Mouse (Mus musculus) limb, embryonic 15.5 days (tissue): ENCODE measurements around the gene Nhlh2. TPM values are rescaled to one million over a fixed set of nuclear protein-coding genes. Genes with fewer than 3 reads are reported as not detected.

Experiments
- ATAC-seq: fragments of 200-750 bp; cut with Nextera tagmentation; 2 replicates; pipeline ENCODE4 v1.8.0; 2017; ENCODE audit warnings: low read depth, moderate TSS enrichment; ENCODE audit not compliant: insufficient number of reproducible peaks, low FRiP score, low TSS enrichment
- H3K27ac ChIP-seq: fragments of 300-500 bp; sonication (generic); 2 replicates; pipeline ENCODE4 v1.5.1; 2015; ENCODE audit warnings: moderate library complexity, mild to moderate bottlenecking, inconsistent platforms
- H3K27me3 ChIP-seq: fragments of 300-500 bp; sonication (generic); 2 replicates; pipeline ENCODE4 v1.6.1; 2015; ENCODE audit warnings: inconsistent platforms
- H3K36me3 ChIP-seq: fragments of 300-500 bp; sonication (generic); 2 replicates; pipeline ENCODE4 v1.6.1; 2015; ENCODE audit warnings: inconsistent platforms
- H3K4me1 ChIP-seq: fragments of 300-500 bp; sonication (generic); 2 replicates; pipeline ENCODE4 v1.6.1; 2015; ENCODE audit warnings: inconsistent platforms
- H3K4me2 ChIP-seq: fragments of 300-500 bp; sonication (generic); 2 replicates; pipeline ENCODE4 v1.6.1; 2015; ENCODE audit warnings: mild to moderate bottlenecking, inconsistent platforms
- H3K4me3 ChIP-seq: fragments of 300-500 bp; sonication (generic); 2 replicates; pipeline ENCODE4 v1.5.1; 2015; ENCODE audit warnings: mild to moderate bottlenecking, inconsistent platforms
- H3K9ac ChIP-seq: fragments of 300-500 bp; sonication (generic); 2 replicates; pipeline ENCODE4 v1.6.1; 2015; ENCODE audit warnings: inconsistent platforms
- H3K9me3 ChIP-seq: fragments of 300-500 bp; sonication (generic); 2 replicates; pipeline ENCODE4 v1.6.1; 2016; ENCODE audit warnings: inconsistent platforms
- WGBS: fragments of 180-500 bp; shearing (Covaris S2); methylation state at CpG from one replicate; pipeline ENCODE4 v1.1.7; 2015; 5-methylcytosine and 5-hydroxymethylcytosine counted together
- polyA plus RNA-seq: library from polyadenylated mRNA; unstranded; fragments of >200 nt; fragmentation: Nextera tagmentation; extraction: Ambion mirVana; gene quantifications from 2 replicates; pipeline ENCODE4 v1.2.1, GENCODE M21; 2015

Gene Nhlh2
- polyA plus RNA-seq, 1 experiment from 2014 or later: 0.05 TPM

- Histone ChIP-seq H3K4me1 (no peaks in the 10 kb centered on the region), H3K4me3 (no peak overlapping the region), H3K27ac (no peak overlapping the region), H3K4me2 (no peak overlapping the region), H3K9me3 (no peaks in the 10 kb centered on the region), H3K36me3 (no peaks in the 10 kb centered on the region), H3K9ac (no peak overlapping the region), H3K27me3 (no peaks in the 10 kb centered on the region)
- ATAC-seq: no peak
- 88% methylated on average over 3 of the region's 3 CpGs for WGBS
Measured at GRCm38 (mm10) chr3:101997851-101998250, 12.0 kb upstream of the Nhlh2 start.

GRCm38 (mm10) chr3:102010681-102011317 is 923 bp downstream of the Nhlh2 start:
- peaks cover 65% of the 10 kb centered on the region for H3K27me3 ChIP-seq
- peaks cover 20% of the 10 kb centered on the region for H3K4me1 ChIP-seq
- no peaks in the 10 kb centered on the region for H3K36me3 ChIP-seq
- no peak for ATAC-seq
- WGBS: 7% methylated on average over 24 of the region's 24 CpGs
- no peaks in the 10 kb centered on the region for H3K9me3 ChIP-seq
- peak overlapping the region; percentile 29 for H3K4me3 ChIP-seq
- no peak overlapping the region for H3K9ac ChIP-seq
- peak overlapping the region; percentile 46; the same call in 1 of the 2 replicates for H3K4me2 ChIP-seq
- no peak overlapping the region for H3K27ac ChIP-seq

GRCm38 (mm10) chr3:102011318-102012075 is 1.6 kb downstream of the Nhlh2 start:
- 2% methylated on average over 48 of the region's 48 CpGs for WGBS
- H3K36me3 ChIP-seq: no peaks in the 10 kb centered on the region
- no peak overlapping the region for H3K27ac ChIP-seq
- peaks cover 20% of the 10 kb centered on the region for H3K4me1 ChIP-seq
- ATAC-seq: no peak
- H3K9me3 ChIP-seq: no peaks in the 10 kb centered on the region
- H3K4me2 ChIP-seq: peak overlapping the region; percentile 46
- peak overlapping the region; percentile 29 for H3K4me3 ChIP-seq
- H3K27me3 ChIP-seq: peaks cover 71% of the 10 kb centered on the region
- H3K9ac ChIP-seq: 0 out of 2 replicates have a peak overlapping the region, but pooled peaks have one; percentile 14

- no peak for ATAC-seq
- WGBS: 7% methylated on average over 23 of the region's 23 CpGs
- peak overlapping the region; percentile 29 for H3K4me3 ChIP-seq
- no peaks in the 10 kb centered on the region for H3K36me3 ChIP-seq
- 0 out of 2 replicates have a peak overlapping the region, but pooled peaks have one; percentile 14 for H3K9ac ChIP-seq
- no peak overlapping the region for H3K27ac ChIP-seq
- no peaks in the 10 kb centered on the region for H3K9me3 ChIP-seq
- H3K4me2 ChIP-seq: peak overlapping the region; percentile 46
- H3K4me1 ChIP-seq: peaks cover 20% of the 10 kb centered on the region
- H3K27me3 ChIP-seq: peaks cover 78% of the 10 kb centered on the region
Measured at GRCm38 (mm10) chr3:102012076-102012610, 2.3 kb downstream of the Nhlh2 start.

- Histone ChIP-seq H3K36me3 (no peaks in the 10 kb centered on the region), H3K4me2 (peak overlapping the region; percentile 46), H3K27me3 (peaks cover 76% of the 10 kb centered on the region), H3K4me3 (peak overlapping the region; percentile 29), H3K9ac (no peak overlapping the region), H3K27ac (no peak overlapping the region), H3K9me3 (no peaks in the 10 kb centered on the region), H3K4me1 (peaks cover 20% of the 10 kb centered on the region)
- ATAC-seq: no peak
- WGBS: 2% methylated on average over 53 of the region's 53 CpGs
Measured at GRCm38 (mm10) chr3:102012611-102013211, 2.8 kb downstream of the Nhlh2 start.

- H3K9me3 ChIP-seq: no peaks in the 10 kb centered on the region
- ATAC-seq: no peak
- H3K27ac ChIP-seq: no peak overlapping the region
- peaks cover 7% of the 10 kb centered on the region for H3K4me1 ChIP-seq
- peaks cover 32% of the 10 kb centered on the region for H3K27me3 ChIP-seq
- no peak overlapping the region for H3K4me2 ChIP-seq
- WGBS: 45% methylated on average over 1 of the region's 1 CpGs
- no peak overlapping the region for H3K9ac ChIP-seq
- no peak overlapping the region for H3K4me3 ChIP-seq
- H3K36me3 ChIP-seq: no peaks in the 10 kb centered on the region
Measured at GRCm38 (mm10) chr3:102020604-102021003, 10.7 kb downstream of the Nhlh2 start.

GRCm38 (mm10) chr3:102022721-102023120 is 12.8 kb downstream of the Nhlh2 start:
- Histone ChIP-seq H3K9me3 (no peaks in the 10 kb centered on the region), H3K27me3 (peaks cover 15% of the 10 kb centered on the region), H3K4me1 (peaks cover 7% of the 10 kb centered on the region), H3K9ac (no peak overlapping the region), H3K27ac (no peak overlapping the region), H3K4me2 (no peak overlapping the region), H3K36me3 (no peaks in the 10 kb centered on the region), H3K4me3 (no peak overlapping the region)
- WGBS: 8% methylated on average over 2 of the region's 2 CpGs
- no peak for ATAC-seq

- peaks cover 7% of the 10 kb centered on the region for H3K4me1 ChIP-seq
- H3K4me3 ChIP-seq: peak overlapping the region; percentile 27
- ATAC-seq: no peak
- H3K27ac ChIP-seq: no peak overlapping the region
- peaks cover 15% of the 10 kb centered on the region for H3K27me3 ChIP-seq
- under 1% methylated on average over 31 of the region's 31 CpGs for WGBS
- no peaks in the 10 kb centered on the region for H3K9me3 ChIP-seq
- H3K36me3 ChIP-seq: no peaks in the 10 kb centered on the region
- peak overlapping the region; percentile 52 for H3K4me2 ChIP-seq
- no peak overlapping the region for H3K9ac ChIP-seq
Measured at GRCm38 (mm10) chr3:102023337-102023736, 13.5 kb downstream of the Nhlh2 start.

GRCm38 (mm10) chr3:102023829-102024228 is 14.0 kb downstream of the Nhlh2 start:
- no peak for ATAC-seq
- H3K36me3 ChIP-seq: no peaks in the 10 kb centered on the region
- peaks cover 7% of the 10 kb centered on the region for H3K4me1 ChIP-seq
- peaks cover 15% of the 10 kb centered on the region for H3K27me3 ChIP-seq
- H3K27ac ChIP-seq: no peak overlapping the region
- no peaks in the 10 kb centered on the region for H3K9me3 ChIP-seq
- no peak overlapping the region for H3K9ac ChIP-seq
- H3K4me3 ChIP-seq: no peak overlapping the region
- 15% methylated on average over 5 of the region's 5 CpGs for WGBS
- peak overlapping the region; percentile 52 for H3K4me2 ChIP-seq

GRCm38 (mm10) chr3:102024981-102025451 is 15.1 kb downstream of the Nhlh2 start:
- Histone ChIP-seq H3K4me1 (peaks cover 7% of the 10 kb centered on the region), H3K4me3 (no peak overlapping the region), H3K4me2 (no peak overlapping the region), H3K9ac (no peak overlapping the region), H3K9me3 (no peaks in the 10 kb centered on the region), H3K27me3 (peaks cover 15% of the 10 kb centered on the region), H3K36me3 (no peaks in the 10 kb centered on the region), H3K27ac (no peak overlapping the region)
- no peak for ATAC-seq
- 39% methylated on average over 9 of the region's 9 CpGs for WGBS

- Histone ChIP-seq H3K27me3 (peaks cover 15% of the 10 kb centered on the region), H3K4me2 (no peak overlapping the region), H3K9ac (no peak overlapping the region), H3K27ac (no peak overlapping the region), H3K36me3 (no peaks in the 10 kb centered on the region), H3K4me1 (peaks cover 7% of the 10 kb centered on the region), H3K9me3 (no peaks in the 10 kb centered on the region), H3K4me3 (no peak overlapping the region)
- WGBS: 71% methylated on average over 5 of the region's 5 CpGs
- no peak for ATAC-seq
Measured at GRCm38 (mm10) chr3:102025659-102026058, 15.8 kb downstream of the Nhlh2 start.
